Mouse (Mus musculus) midbrain, embryonic 16.5 days (tissue): ENCODE measurements around the gene Eif4a3. TPM values are rescaled to one million over a fixed set of nuclear protein-coding genes. Genes with fewer than 3 reads are reported as not detected.
"Not testable (repeated sequence)": the region's sequence is repeated elsewhere in the genome, so short reads cannot be mapped to it uniquely, and the experiment has no call there.

ENCODE experiments used
- ATAC-seq: fragments of 200-750 bp; cut with Nextera tagmentation; 2 replicates; pipeline ENCODE4 v1.8.0; 2017; ENCODE audit warnings: moderate TSS enrichment
- H3K27ac ChIP-seq: fragments of 300-500 bp; sonication (generic); 2 replicates; pipeline ENCODE4 v1.5.1; 2014; ENCODE audit warnings: mild to moderate bottlenecking, low read length, mixed read lengths
- H3K27me3 ChIP-seq: fragments of 300-500 bp; sonication (generic); 2 replicates; pipeline ENCODE4 v1.6.1; 2014; ENCODE audit warnings: low read depth, low read length, mixed read lengths; ENCODE audit not compliant: control insufficient read depth, insufficient read depth
- H3K36me3 ChIP-seq: fragments of 300-500 bp; sonication (generic); 2 replicates; pipeline ENCODE4 v1.6.1; 2014; ENCODE audit warnings: mild to moderate bottlenecking, low read length, moderate library complexity, mixed read lengths; ENCODE audit not compliant: control insufficient read depth, insufficient read depth
- H3K4me1 ChIP-seq: fragments of 300-500 bp; sonication (generic); 2 replicates; pipeline ENCODE4 v1.6.1; 2014; ENCODE audit warnings: mild to moderate bottlenecking, low read length, mixed read lengths; ENCODE audit not compliant: control insufficient read depth, insufficient read depth
- H3K4me2 ChIP-seq: fragments of 300-500 bp; sonication (generic); 2 replicates; pipeline ENCODE4 v1.6.1; 2014; ENCODE audit warnings: mild to moderate bottlenecking, low read length, mixed read lengths
- H3K4me3 ChIP-seq: fragments of 300-500 bp; sonication (generic); 2 replicates; pipeline ENCODE4 v1.5.1; 2014; ENCODE audit warnings: low read depth, mild to moderate bottlenecking, low read length, moderate library complexity, mixed read lengths
- H3K9ac ChIP-seq: fragments of 300-500 bp; sonication (generic); 2 replicates; pipeline ENCODE4 v1.6.1; 2014; ENCODE audit warnings: low read depth, low read length, mixed read lengths
- H3K9me3 ChIP-seq: fragments of 300-500 bp; sonication (generic); replicated peaks from 2 replicates; pipeline ENCODE4 v1.6.1; 2014; ENCODE audit warnings: mild to moderate bottlenecking, low read length, mixed read lengths; ENCODE audit not compliant: control insufficient read depth, poor library complexity, severe bottlenecking
- WGBS: fragments of 180-500 bp; shearing (Covaris S2); extraction: QIAGEN DNeasy Blood & Tissue Kit; methylation state at CpG from one replicate; pipeline ENCODE4 v1.1.7; 2014; 5-methylcytosine and 5-hydroxymethylcytosine counted together
- polyA plus RNA-seq: library from polyadenylated mRNA; unstranded; fragments of >200 nt; fragmentation: Nextera tagmentation; extraction: Ambion mirVana; gene quantifications from 2 replicates; pipeline ENCODE4 v1.2.1, GENCODE M21; 2015

Eif4a3 gene
- polyA plus RNA-seq, 1 experiment from 2014 or later: 228 TPM

DNA sequence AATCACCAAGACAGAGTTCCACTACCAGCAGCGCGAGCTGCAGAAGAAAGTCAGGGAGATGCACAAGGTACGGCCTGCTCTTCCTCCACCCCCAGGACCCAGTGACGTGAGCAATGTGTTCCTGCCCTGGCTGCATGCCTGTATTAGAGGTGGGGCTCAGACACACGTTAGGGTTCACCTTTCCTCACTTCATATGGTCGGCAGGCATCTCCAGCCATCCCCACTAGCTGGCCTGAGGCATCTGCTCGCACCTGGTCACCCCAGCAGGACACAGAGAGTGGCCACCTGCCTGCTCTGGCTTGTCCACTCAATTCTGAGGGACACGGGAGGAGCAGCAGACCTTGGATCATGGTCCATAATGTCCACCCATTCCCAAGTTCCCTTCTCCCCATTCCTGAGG is 39.9 kb downstream of the Eif4a3 start:
- Histone ChIP-seq H3K9ac (no peak overlapping the region), H3K4me2 (no peak overlapping the region), H3K27ac (no peak overlapping the region), H3K27me3 (no peaks in the 10 kb centered on the region), H3K9me3 (no peaks in the 10 kb centered on the region), H3K4me1 (no peaks in the 10 kb centered on the region), H3K4me3 (no peak overlapping the region), H3K36me3 (peaks cover 6% of the 10 kb centered on the region; the same call in 1 of the 2 replicates)
- 89% methylated on average over 8 of the region's 8 CpGs for WGBS
- no peak for ATAC-seq

DNA sequence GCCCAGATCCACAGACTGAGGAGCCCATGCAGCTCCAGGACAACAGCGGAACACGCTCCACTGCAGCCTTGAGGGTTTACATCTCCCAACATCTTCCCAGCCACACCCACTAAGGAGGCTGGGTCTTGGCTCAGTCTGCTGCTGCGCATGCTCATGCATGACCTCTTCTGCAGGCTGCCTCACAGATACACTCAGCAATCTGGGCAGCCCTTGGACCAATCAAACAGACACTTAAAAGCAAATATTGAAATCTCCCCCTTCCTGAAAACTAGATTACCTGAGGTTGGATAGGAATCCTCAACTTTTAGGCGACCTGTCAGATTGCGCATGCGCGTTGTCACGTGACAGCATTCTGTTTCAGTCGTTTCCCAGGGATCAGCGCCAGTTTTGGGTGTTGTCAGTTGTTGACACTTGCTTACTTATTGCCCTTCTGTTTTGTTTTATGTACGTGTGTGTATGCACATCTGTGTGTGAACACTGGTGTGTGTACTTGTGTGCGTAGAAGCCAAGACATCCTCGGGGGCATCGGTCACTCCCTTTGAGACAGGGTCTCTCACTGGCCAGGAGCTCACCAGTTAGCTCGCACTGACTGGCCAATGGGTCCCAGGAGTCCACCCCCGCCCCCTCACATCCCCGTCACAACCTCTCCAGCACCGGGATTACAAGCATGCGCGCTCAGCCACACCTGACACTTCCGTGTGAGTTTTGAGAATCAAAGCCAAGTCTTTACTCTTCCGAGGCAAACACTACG is 41.1 kb downstream of the Eif4a3 start:
- Histone ChIP-seq H3K4me3 (peak overlapping the region; percentile 29), H3K9me3 (no peaks in the 10 kb centered on the region), H3K27ac (peak overlapping the region; percentile 60), H3K4me2 (peak overlapping the region; percentile 54), H3K36me3 (peaks cover 6% of the 10 kb centered on the region; the same call in 1 of the 2 replicates), H3K9ac (peak overlapping the region; percentile 44; the same call in 1 of the 2 replicates), H3K4me1 (no peaks in the 10 kb centered on the region), H3K27me3 (no peaks in the 10 kb centered on the region)
- peak; percentile 58; the same call in 1 of the 2 replicates for ATAC-seq
- WGBS: 66% methylated on average over 23 of the region's 23 CpGs

DNA sequence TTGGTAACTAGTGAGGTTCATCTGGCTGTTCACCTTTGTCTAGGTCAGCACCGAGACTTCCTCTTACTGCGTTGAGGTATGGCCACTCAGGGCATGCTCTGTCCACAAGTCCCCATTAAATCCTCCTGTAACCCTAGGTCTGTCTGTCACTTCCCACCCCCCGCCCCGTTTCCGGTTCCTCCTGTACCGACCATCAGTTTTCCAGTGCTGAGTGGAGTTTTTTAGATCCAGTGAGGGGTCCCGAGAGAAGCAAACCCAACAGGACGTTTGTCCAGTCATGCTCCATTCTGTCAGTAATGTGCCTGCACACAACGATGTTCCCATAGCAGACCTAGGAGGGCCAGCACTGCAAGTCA is 41.7 kb downstream of the Eif4a3 start:
- Histone ChIP-seq H3K4me3 (peak overlapping the region; percentile 29), H3K4me1 (peaks cover under 1% of the 10 kb centered on the region; the same call in 1 of the 2 replicates), H3K27me3 (no peaks in the 10 kb centered on the region), H3K36me3 (peaks cover 6% of the 10 kb centered on the region; the same call in 1 of the 2 replicates), H3K4me2 (peak overlapping the region; percentile 54), H3K9me3 (no peaks in the 10 kb centered on the region), H3K27ac (peak overlapping the region; percentile 60; the same call in 1 of the 2 replicates), H3K9ac (peak overlapping the region; percentile 44; the same call in 1 of the 2 replicates)
- 0 out of 2 replicates have a peak, but pooled peaks have one; percentile 7 for ATAC-seq
- 65% methylated on average over 9 of the region's 9 CpGs for WGBS

DNA sequence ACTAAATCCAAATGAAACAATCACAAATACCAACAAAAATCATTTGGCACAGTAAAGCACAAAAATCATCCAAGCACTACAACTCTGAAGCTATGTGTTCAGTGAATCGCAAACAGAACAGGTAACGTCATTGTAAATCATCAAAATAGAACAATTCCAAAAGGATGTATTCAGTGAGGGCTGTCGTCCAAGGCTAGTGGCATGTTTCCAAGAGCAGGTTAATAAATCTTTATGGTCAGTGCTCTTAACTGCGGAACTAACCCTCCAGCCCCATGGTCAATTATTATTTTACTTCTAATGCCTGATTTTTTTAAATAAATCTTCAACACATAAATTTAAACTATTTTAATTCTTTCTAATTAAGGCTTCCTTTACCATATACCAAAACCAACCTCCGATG is 43.3 kb downstream of the Eif4a3 start:
- not testable (repeated sequence) for H3K36me3 ChIP-seq, H3K4me3 ChIP-seq, H3K9me3 ChIP-seq, H3K9ac ChIP-seq, ATAC-seq, H3K27me3 ChIP-seq, H3K4me2 ChIP-seq, H3K27ac ChIP-seq
- H3K4me1 ChIP-seq: peaks cover 17% of the 10 kb centered on the region
- WGBS: 91% methylated on average over 5 of the region's 5 CpGs

DNA sequence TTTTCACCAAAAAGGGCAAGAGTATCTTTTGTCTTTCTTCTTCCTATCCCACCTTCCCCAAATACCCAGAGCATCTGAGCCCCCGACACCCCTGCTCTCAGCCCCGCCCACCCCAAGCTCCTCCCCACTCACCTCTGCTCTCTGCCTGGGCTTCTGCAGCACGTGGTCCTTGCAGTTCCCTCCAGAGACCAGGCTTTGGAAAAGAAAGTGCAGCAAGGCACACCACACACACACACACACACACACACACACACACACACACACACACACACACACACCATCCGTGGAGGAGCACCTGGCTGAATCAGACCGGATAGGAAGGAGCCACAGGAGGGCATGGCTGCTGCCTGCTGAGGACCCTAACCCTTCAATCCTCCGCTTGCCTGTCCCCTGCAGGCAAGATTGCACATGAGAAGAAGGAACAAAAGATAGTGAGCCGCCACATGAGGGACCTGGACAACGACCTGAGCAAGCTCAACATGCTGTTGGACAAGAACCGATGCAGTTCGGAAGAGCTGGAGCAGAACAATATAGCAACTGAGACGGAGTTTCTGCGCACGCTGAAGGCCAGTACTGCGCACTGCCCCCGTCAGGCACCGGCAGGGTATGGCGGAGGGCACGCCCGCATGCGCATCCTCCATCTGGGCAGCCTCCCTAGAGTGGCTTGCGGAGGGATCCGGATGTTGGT is 46.9 kb downstream of the Eif4a3 start:
- Histone ChIP-seq H3K27ac (peak overlapping the region; percentile 67), H3K4me3 (peak overlapping the region; percentile 31), H3K36me3 (no peaks in the 10 kb centered on the region), H3K27me3 (no peaks in the 10 kb centered on the region), H3K4me2 (peak overlapping the region; percentile 55), H3K9ac (peak overlapping the region; percentile 51), H3K9me3 (no peaks in the 10 kb centered on the region), H3K4me1 (peaks cover 17% of the 10 kb centered on the region)
- ATAC-seq: peak; percentile 79
- WGBS: 3% methylated on average over 21 of the region's 22 CpGs

DNA sequence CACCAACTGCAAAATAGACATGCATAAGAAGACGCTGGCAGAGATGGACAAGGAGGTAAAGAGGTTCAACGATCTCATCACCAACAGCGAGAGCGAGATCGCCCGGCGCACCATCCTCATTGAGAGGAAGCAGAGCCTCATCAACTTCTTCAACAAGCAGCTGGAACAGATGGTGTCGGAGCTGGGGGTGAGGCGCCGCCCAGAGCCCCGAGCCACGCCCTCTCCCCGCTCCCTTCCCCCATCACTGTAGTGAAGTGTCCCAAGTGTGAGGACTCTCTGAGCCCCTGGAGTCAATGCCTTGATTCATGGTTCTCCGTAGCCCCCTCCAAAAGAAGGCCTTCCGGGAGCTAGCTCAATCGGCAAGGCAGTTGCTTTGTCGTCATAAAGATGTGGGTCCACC is 48.9 kb downstream of the Eif4a3 start:
- no peaks in the 10 kb centered on the region for H3K9me3 ChIP-seq
- no peak for ATAC-seq
- peaks cover 17% of the 10 kb centered on the region for H3K4me1 ChIP-seq
- WGBS: 75% methylated on average over 17 of the region's 17 CpGs
- H3K36me3 ChIP-seq: no peaks in the 10 kb centered on the region
- H3K27me3 ChIP-seq: no peaks in the 10 kb centered on the region
- no peak overlapping the region for H3K27ac ChIP-seq
- H3K4me2 ChIP-seq: peak overlapping the region; percentile 14; the same call in 1 of the 2 replicates
- no peak overlapping the region for H3K9ac ChIP-seq
- no peak overlapping the region for H3K4me3 ChIP-seq

DNA sequence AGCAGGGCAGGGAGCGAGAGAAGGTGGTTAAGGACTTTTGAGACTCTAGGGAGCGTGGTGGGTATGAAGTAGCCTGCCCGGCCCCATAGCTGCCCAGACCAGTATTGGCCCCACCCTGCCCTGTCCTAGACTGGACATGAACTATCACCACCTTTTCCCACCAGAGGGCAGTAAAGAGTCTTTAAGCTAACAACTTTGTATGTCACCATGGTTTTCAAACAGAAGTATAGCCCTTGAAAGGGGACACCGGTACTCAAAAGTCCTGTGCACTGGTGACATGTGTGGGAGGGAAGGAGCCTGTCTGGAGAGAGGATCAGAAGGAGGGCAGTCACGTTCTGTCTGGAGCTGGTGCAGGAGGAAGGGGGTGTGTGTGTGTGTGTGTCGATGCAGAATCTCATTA is 50.9 kb downstream of the Eif4a3 start:
- no peak overlapping the region for H3K4me2 ChIP-seq
- H3K9ac ChIP-seq: no peak overlapping the region
- peaks cover 17% of the 10 kb centered on the region for H3K4me1 ChIP-seq
- H3K4me3 ChIP-seq: no peak overlapping the region
- H3K9me3 ChIP-seq: no peaks in the 10 kb centered on the region
- no peak overlapping the region for H3K27ac ChIP-seq
- 36% methylated on average over 6 of the region's 6 CpGs for WGBS
- H3K36me3 ChIP-seq: no peaks in the 10 kb centered on the region
- no peak for ATAC-seq
- H3K27me3 ChIP-seq: no peaks in the 10 kb centered on the region

DNA sequence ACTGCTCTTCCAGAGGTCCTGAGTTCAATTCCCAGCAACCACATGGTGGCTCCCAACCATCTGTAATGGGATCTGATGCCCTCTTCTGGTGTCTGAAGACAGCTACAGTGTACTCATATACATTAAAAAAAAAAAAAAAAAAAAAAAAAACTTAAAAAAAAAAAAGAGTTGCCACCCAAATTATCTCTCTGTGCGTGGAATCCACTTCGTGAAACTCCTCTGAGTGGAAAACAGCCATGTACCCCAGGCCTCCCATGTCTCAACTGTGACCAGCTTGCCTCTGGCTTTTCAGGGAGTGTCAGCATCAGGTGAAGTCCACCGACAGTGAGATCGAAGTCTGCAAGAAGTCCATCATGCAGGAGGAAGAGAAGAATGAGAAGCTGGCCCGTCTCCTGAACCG is 54.3 kb downstream of the Eif4a3 start:
- H3K4me1 ChIP-seq, H3K27me3 ChIP-seq, H3K4me3 ChIP-seq, ATAC-seq, H3K36me3 ChIP-seq, H3K4me2 ChIP-seq, H3K9ac ChIP-seq, H3K27ac ChIP-seq, H3K9me3 ChIP-seq: not testable (repeated sequence)
- WGBS: 95% methylated on average over 6 of the region's 6 CpGs

DNA sequence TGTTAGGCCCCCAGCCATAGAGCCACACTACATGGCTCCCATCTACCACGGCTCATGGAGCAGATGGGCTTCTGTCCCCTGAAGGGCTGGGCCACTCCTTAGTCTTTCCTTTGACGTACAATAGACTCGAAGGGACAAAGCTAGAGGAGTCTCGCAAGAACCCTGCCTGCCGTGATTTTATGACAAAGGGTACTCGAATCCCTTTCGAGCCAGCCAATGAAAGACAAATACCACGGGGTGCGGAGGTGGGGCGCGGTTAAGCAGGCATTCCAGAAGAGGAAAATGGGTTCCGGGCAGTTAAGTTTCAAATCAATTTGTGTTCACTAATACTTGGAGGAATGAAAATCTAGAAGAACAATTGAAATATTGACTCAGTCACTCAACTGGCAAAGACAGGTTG is 60.4 kb downstream of the Eif4a3 start:
- Histone ChIP-seq H3K36me3 (peaks cover 14% of the 10 kb centered on the region), H3K4me2 (no peak overlapping the region), H3K27ac (no peak overlapping the region), H3K4me3 (no peak overlapping the region), H3K27me3 (no peaks in the 10 kb centered on the region), H3K9ac (no peak overlapping the region), H3K4me1 (peaks cover 6% of the 10 kb centered on the region; the same call in 1 of the 2 replicates), H3K9me3 (peaks cover 2% of the 10 kb centered on the region; the same call in 1 of the 2 replicates)
- ATAC-seq: no peak
- WGBS: 93% methylated on average over 12 of the region's 12 CpGs
